Mouse (Mus musculus): ENCODE measurements around the gene Sult4a1. TPM values are rescaled to one million over a fixed set of nuclear protein-coding genes. Genes with fewer than 3 reads are reported as not detected.

The Sult4a1 gene
- not detected in 4 replicates for total RNA-seq (2023; ENCODE audit: inconsistent age)

DNA sequence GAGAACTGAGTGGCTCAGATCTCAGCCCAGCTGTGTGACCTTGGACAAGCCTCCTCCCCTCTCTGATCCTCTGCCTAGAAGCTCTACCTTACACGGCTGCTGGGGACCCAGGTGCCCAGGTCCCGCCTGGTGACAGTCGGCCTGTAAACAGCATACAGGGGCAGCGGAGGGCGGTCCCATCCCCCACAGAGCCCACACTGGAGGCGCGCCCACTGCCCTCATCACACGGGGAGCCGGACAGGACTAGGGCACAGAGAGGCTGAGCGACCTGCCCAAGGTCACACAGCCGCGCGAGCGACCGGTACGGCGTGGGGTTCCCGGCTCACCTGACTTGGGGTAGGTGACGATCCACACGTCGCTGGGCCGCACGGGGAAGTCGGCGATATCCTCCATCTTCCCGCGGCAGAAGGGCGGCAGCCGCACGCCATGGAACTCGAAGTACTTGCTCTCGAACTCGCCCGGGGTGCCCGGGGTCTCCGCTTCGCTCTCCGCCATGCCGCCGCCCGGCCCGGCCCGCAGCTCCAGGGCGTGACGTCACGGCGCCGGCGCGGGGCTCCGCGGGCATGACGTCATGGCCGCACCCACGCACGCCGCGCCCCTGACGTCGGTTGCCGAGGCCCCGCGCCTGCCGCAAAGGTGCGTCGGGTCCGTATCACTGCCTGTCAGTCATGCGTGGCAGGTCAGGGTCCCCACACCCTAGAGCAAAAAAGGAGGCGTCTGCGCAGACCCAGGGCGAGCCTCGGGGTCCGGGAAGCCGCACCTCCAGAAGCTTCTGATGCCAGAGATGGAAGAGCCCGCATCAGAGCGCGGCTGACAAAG, at the start of gene Sult4a1:
Sult4a1 (minus strand) TSS at position 650 of the 819 bp plus-strand sequence.

DNA sequence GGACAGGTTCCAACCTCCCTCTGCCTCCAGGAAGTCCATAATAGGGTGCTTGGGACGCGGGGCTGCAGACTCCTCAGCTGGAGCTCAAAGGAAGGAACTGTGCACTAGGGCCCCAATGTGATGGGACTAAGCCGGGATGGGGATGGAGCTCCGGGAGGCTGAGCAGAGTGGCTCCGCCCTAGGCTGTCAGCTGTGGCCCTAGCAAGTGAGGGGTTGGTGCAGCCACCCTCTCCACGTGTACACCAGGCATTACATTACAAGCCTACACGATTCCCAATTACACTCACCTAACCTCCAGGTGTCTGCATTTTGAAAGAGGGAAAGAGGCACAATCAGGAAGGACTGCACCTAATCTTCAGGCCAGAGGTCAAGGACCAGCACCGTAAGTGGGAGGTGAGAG, 17.5 kb upstream of the Sult4a1 start, which contains the start of gene Pnpla5:
Pnpla5 (minus strand) TSS at position 101 of the 400 bp plus-strand sequence.

DNA sequence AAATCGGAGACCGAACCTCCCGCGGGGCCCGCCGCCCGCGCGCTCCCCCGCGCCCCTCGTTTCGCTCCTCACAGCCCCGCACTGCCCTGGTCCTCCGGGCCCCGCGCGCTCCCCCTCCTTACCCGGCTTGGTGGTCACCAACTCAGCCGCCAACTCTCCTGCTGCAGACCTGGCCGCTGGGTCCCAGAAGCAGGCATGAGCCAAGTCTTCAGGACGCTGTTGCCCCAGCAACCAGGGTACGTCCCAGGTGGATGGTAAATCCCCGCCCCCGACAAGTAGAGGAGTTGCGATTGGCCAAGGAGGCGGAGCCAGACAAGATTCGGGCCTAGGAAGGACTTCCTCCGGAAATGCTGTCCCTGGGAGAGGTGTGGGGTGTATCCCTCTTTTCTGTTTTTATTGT, 40.4 kb downstream of the Sult4a1 start, which contains the start of gene Efcab6:
Efcab6 (minus strand) TSS at position 240 of the 400 bp plus-strand sequence.

Other genes starting within 250 kb of the Sult4a1 start
- not detected in 4 replicates for gene Efcab6, start 40.4 kb downstream of the Sult4a1 start, total RNA-seq (2023; ENCODE audit: inconsistent age)
- gene Pnpla5, start 17.4 kb upstream of the Sult4a1 start, total RNA-seq (2023; ENCODE audit: inconsistent age), result not detected in 4 replicates
- gene Pnpla3, start 62.1 kb upstream of the Sult4a1 start, total RNA-seq (2023; ENCODE audit: inconsistent age), result not detected in 4 replicates
- gene Samm50, start 86.5 kb upstream of the Sult4a1 start, total RNA-seq (2023; ENCODE audit: inconsistent age), result 75.0 to 78.6 TPM (median 77.3 TPM) in 4 replicates
- gene Parvb, start 126.3 kb upstream of the Sult4a1 start, total RNA-seq (2023; ENCODE audit: inconsistent age), result 0.48 to 1.5 TPM (median 0.98 TPM) in 4 replicates
- gene Parvg, start 218.3 kb upstream of the Sult4a1 start, total RNA-seq (2023; ENCODE audit: inconsistent age), result 98.8 to 127 TPM (median 101 TPM) in 4 replicates